Comparison of ENCODE assay signal across 10 mouse cellular contexts in the genomic region with DNA sequence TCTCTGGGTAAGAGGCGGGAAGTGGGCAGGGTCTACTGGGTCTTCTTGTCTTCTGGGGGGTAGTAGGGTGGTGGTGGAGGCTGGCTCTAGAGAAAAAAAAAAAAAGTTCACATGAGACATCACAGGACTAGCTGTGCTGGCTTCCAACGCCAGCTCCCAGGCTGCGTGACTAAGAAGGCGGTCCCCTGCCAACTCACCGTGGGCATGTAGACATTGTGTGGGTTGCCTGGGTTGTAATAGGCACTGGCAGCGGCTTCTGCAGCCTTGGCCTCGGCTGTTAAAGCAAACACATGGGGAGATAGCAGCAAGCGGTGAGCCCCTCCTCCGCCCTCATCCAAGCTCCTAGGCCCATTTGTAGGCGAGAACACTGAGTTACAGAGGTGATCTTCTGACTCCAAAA. TPM values are rescaled to one million over a fixed set of nuclear protein-coding genes. Genes with fewer than 3 reads are reported as not detected.
A peak's percentile ranks its signal among the peaks of the same experiment; 100 is the strongest.
DNase-seq lines count a peak whose midpoint lies in the region; ATAC-seq and TF ChIP-seq lines count a peak whose summit lies in the region.
"Had no signal": no experiment of that assay in that cellular context is flagged by ENCODE, and none has a peak within 500 bp of the region (broad histone marks: within the 10 kb centered on the region; RNA-seq: fewer than 3 reads in every experiment).

No protein-coding gene starts in this region.

- TF ChIP-seq POLR2A in kidney, adult 2 months (IDR thresholded peaks at IDR 0.05; ENCODE audit: low read depth, low read length), result no peak

- H3K27ac ChIP-seq in kidney, adult 2 months (ENCODE audit: insufficient read depth, low read depth, low read length), result no peak overlapping the region
- H3K27ac ChIP-seq: kidney, postnatal 0 days had no signal

- TF ChIP-seq CTCF in kidney, adult 2 months (conservative IDR thresholded peaks at IDR 0.05; ENCODE audit: insufficient read depth, insufficient read length, low read depth, low read length), result no peak

- H3K4me3 ChIP-seq in kidney, adult 2 months (ENCODE audit: insufficient read depth, low read depth, low read length), result no peak overlapping the region
- H3K4me3 ChIP-seq: embryonic facial prominence, embryonic 15.5 days had no signal

- peaks cover 7% of the 10 kb centered on the region for H3K36me3 ChIP-seq in kidney, adult 2 months (ENCODE audit: control insufficient read depth, insufficient read depth, low read length)

- DNase-seq in cerebellum, adult 18-20 months, result peak; percentile 62 to 66
- peak; percentile 91 for DNase-seq in right cerebral cortex, adult 18-20 months
- DNase-seq in right cerebral cortex, postnatal 4 days, result no peak
- peak; percentile 71 to 93 for DNase-seq in left cerebral cortex, postnatal 25 days (ENCODE audit: low spot score in 2 of 2)
- no peak for DNase-seq in thymus, adult 18-20 months
- no peak for DNase-seq in kidney, adult 18-20 months
- no peak for DNase-seq in kidney, adult 2 months

- no peak for ATAC-seq in cerebellum, adult (ENCODE audit: insufficient number of reproducible peaks, low FRiP score, low TSS enrichment)

- no peaks in the 10 kb centered on the region for H3K27me3 ChIP-seq in kidney, adult 2 months (replicated peaks; ENCODE audit: control insufficient read depth, insufficient read depth, low read length)
- H3K27me3 ChIP-seq: embryonic facial prominence, embryonic 15.5 days had no signal

- H3K4me1 ChIP-seq in kidney, adult 2 months (ENCODE audit: control insufficient read depth, insufficient read depth, low read length), result 0 out of 2 replicates have a peak, but pooled peaks cover 3% of the 10 kb centered on the region

- intact Hi-C loops in left cerebral cortex, postnatal 25 days (cut with DNase I), result loop anchor here (2.0 kb wide), 1 partner anchor 17 kb away; no protein-coding TSS in a partner anchor

- WGBS in kidney, adult 2 months, result 83% methylated on average over 10 of the region's 10 CpGs

RNA-seq across cellular contexts. Expression of a gene that starts 1.8 kb away (rescaled TPM):
- 1 to 10 TPM in 1 of 2 experiments, under 1 TPM in 1; 0.82 to 1.0 TPM for total RNA-seq in left cerebral cortex, postnatal 25 days (2021)
- 1.1 and 2.4 TPM in 2 replicates for polyA plus RNA-seq in kidney, adult 2 months (2012; rRNA removed)

RNA-seq across cellular contexts. Expression of a gene that starts 7.3 kb away (rescaled TPM):
- total RNA-seq in left cerebral cortex, postnatal 25 days (2021), result 100 to 1,000 TPM; 342 to 363 TPM
- 391 and 392 TPM in 2 replicates for polyA plus RNA-seq in kidney, adult 2 months (2012; rRNA removed)

RNA-seq across cellular contexts. Expression of a gene that starts 47.5 kb away (rescaled TPM):
- 1 to 10 TPM; 7.0 to 7.4 TPM for total RNA-seq in left cerebral cortex, postnatal 25 days (2021)
- 34.9 and 39.6 TPM in 2 replicates for polyA plus RNA-seq in kidney, adult 2 months (2012; rRNA removed)

RNA-seq across cellular contexts. Expression of a gene that starts 49.4 kb away (rescaled TPM):
- 10 to 100 TPM; 20.7 to 21.7 TPM for total RNA-seq in left cerebral cortex, postnatal 25 days (2021)
- 22.1 and 28.1 TPM in 2 replicates for polyA plus RNA-seq in kidney, adult 2 months (2012; rRNA removed)

RNA-seq across cellular contexts. Expression of a gene that starts 51.4 kb away (rescaled TPM):
- total RNA-seq in left cerebral cortex, postnatal 25 days (2021), result 1 to 10 TPM; 7.0 to 7.1 TPM
- polyA plus RNA-seq in kidney, adult 2 months (2012; rRNA removed), result 9.5 and 9.6 TPM in 2 replicates

Comparison
In these comparisons a context has a peak if more than half of its experiments do, and no peak if none do; other contexts are left out.
1. DNase-seq: peak in cerebellum, adult 18-20 months (2 of 2), right cerebral cortex, adult 18-20 months (single experiment) and left cerebral cortex, postnatal 25 days (2 of 2); none in right cerebral cortex, postnatal 4 days (single experiment), thymus, adult 18-20 months (0 of 2), kidney, adult 18-20 months (single experiment) and kidney, adult 2 months (single experiment).